Mouse (Mus musculus) embryo, embryonic 10.5 days (tissue): ENCODE results near the gene Sh3glb2.
A peak's percentile ranks its signal among the peaks of the same experiment; 100 is the strongest.

ENCODE experiments used
- DNase-seq: peaks from one replicate; pipeline ENCODE4 v3.0.0-alpha.2; 2015; ENCODE audit warnings: low spot score

The Sh3glb2 gene

GRCm38 (mm10) chr2:30380564-30381376 lies 21.6 kb upstream of the Sh3glb2 start:
- DNase-seq, result no peak

GRCm38 (mm10) chr2:30379307-30379706 lies 20.2 kb upstream of the Sh3glb2 start:
- no peak for DNase-seq

GRCm38 (mm10) chr2:30377721-30378120 lies 18.6 kb upstream of the Sh3glb2 start:
- DNase-seq, result no peak

- no peak for DNase-seq
Observed at GRCm38 (mm10) chr2:30375893-30376292, 16.8 kb upstream of the Sh3glb2 start.

GRCm38 (mm10) chr2:30372726-30373125 lies 13.6 kb upstream of the Sh3glb2 start:
- no peak for DNase-seq

GRCm38 (mm10) chr2:30371544-30371943 lies 12.4 kb upstream of the Sh3glb2 start:
- DNase-seq, result no peak

GRCm38 (mm10) chr2:30366203-30366602 lies 7.1 kb upstream of the Sh3glb2 start:
- DNase-seq, result no peak

GRCm38 (mm10) chr2:30365281-30366069 lies 6.3 kb upstream of the Sh3glb2 start:
- DNase-seq, result no peak

GRCm38 (mm10) chr2:30363773-30364650 lies 4.9 kb upstream of the Sh3glb2 start, which contains the start of gene Miga2:
Miga2 (plus strand) TSS chr2:30364233.
- DNase-seq, result peak; percentile 100

- peak; percentile 22 for DNase-seq
Observed at GRCm38 (mm10) chr2:30362865-30363264, 3.7 kb upstream of the Sh3glb2 start.

GRCm38 (mm10) chr2:30360626-30361025 lies 1.5 kb upstream of the Sh3glb2 start:
- DNase-seq, result no peak

GRCm38 (mm10) chr2:30357552-30358510 lies 1.3 kb downstream of the Sh3glb2 start:
- DNase-seq, result peak; percentile 55

GRCm38 (mm10) chr2:30356906-30357305 lies 2.2 kb downstream of the Sh3glb2 start:
- DNase-seq, result no peak

GRCm38 (mm10) chr2:30356266-30356665 lies 2.9 kb downstream of the Sh3glb2 start:
- DNase-seq, result no peak

GRCm38 (mm10) chr2:30355861-30356260 lies 3.3 kb downstream of the Sh3glb2 start:
- no peak for DNase-seq

- DNase-seq, result no peak
Observed at GRCm38 (mm10) chr2:30351149-30351548, 8.0 kb downstream of the Sh3glb2 start.

- no peak for DNase-seq
Observed at GRCm38 (mm10) chr2:30349196-30349595, 9.9 kb downstream of the Sh3glb2 start.

- DNase-seq, result no peak
Observed at GRCm38 (mm10) chr2:30345971-30346676, 13.0 kb downstream of the Sh3glb2 start.

- DNase-seq, result no peak
Observed at GRCm38 (mm10) chr2:30343601-30344137, 15.5 kb downstream of the Sh3glb2 start.

GRCm38 (mm10) chr2:30342544-30342943 lies 16.6 kb downstream of the Sh3glb2 start:
- DNase-seq, result no peak
